Mouse (Mus musculus) forebrain, embryonic 11.5 days (tissue): ENCODE measurements around the gene Socs1. TPM values are rescaled to one million over a fixed set of nuclear protein-coding genes. Genes with fewer than 3 reads are reported as not detected.
"Not testable (repeated sequence)": the region's sequence is repeated elsewhere in the genome, so short reads cannot be mapped to it uniquely, and the experiment has no call there.

ENCODE experiments used
- ATAC-seq: fragments of 200-750 bp; cut with Nextera tagmentation; replicated peaks from 2 replicates; pipeline ENCODE4 v1.8.0; 2017; ENCODE audit warnings: moderate TSS enrichment; ENCODE audit not compliant: low FRiP score
- DNase-seq: peaks from one replicate; pipeline ENCODE4 v3.0.0-alpha.2; 2017; ENCODE audit warnings: low spot score
- H3K27ac ChIP-seq: fragments of 300-500 bp; sonication (generic); 2 replicates; pipeline ENCODE4 v1.5.1; 2014; ENCODE audit warnings: low read depth, low read length
- H3K27me3 ChIP-seq: fragments of 300-500 bp; sonication (generic); 2 replicates; pipeline ENCODE4 v1.6.1; 2014; ENCODE audit warnings: mild to moderate bottlenecking, low read length, mixed read lengths; ENCODE audit not compliant: control insufficient read depth, insufficient read depth
- H3K36me3 ChIP-seq: fragments of 300-500 bp; sonication (generic); 2 replicates; pipeline ENCODE4 v1.6.1; 2014; ENCODE audit warnings: mild to moderate bottlenecking, low read length, moderate library complexity, mixed read lengths; ENCODE audit not compliant: control insufficient read depth, insufficient read depth
- H3K4me1 ChIP-seq: fragments of 300-500 bp; sonication (generic); replicated peaks from 2 replicates; pipeline ENCODE4 v1.6.1; 2014; ENCODE audit warnings: low read length, mixed read lengths; ENCODE audit not compliant: control insufficient read depth, insufficient read depth
- H3K4me2 ChIP-seq: fragments of 300-500 bp; sonication (generic); 2 replicates; pipeline ENCODE4 v1.6.1; 2014; ENCODE audit warnings: low read depth, mild to moderate bottlenecking, low read length, moderate library complexity, mixed read lengths; ENCODE audit not compliant: severe bottlenecking
- H3K4me3 ChIP-seq: fragments of 300-500 bp; sonication (generic); 2 replicates; pipeline ENCODE4 v1.5.1; 2014; ENCODE audit warnings: low read depth, low read length
- H3K9ac ChIP-seq: fragments of 300-500 bp; sonication (generic); 2 replicates; pipeline ENCODE4 v1.6.1; 2014; ENCODE audit warnings: low read length
- H3K9me3 ChIP-seq: fragments of 300-500 bp; sonication (generic); 2 replicates; pipeline ENCODE4 v1.6.1; 2016; ENCODE audit warnings: low read length, mixed read lengths; ENCODE audit not compliant: control insufficient read depth
- WGBS: fragments of 180-500 bp; shearing (Covaris S2); extraction: QIAGEN DNeasy Blood & Tissue Kit; methylation state at CpG from one replicate; pipeline ENCODE4 v1.1.7; 2014; 5-methylcytosine and 5-hydroxymethylcytosine counted together
- polyA plus RNA-seq: library from polyadenylated mRNA; unstranded; fragments of >200 nt; fragmentation: Nextera tagmentation; extraction: Ambion mirVana; gene quantifications from 2 replicates; pipeline ENCODE4 v1.2.1, GENCODE M21; 2014

Gene Socs1
- polyA plus RNA-seq, 1 experiment from 2014 or later: 3.0 TPM

DNA sequence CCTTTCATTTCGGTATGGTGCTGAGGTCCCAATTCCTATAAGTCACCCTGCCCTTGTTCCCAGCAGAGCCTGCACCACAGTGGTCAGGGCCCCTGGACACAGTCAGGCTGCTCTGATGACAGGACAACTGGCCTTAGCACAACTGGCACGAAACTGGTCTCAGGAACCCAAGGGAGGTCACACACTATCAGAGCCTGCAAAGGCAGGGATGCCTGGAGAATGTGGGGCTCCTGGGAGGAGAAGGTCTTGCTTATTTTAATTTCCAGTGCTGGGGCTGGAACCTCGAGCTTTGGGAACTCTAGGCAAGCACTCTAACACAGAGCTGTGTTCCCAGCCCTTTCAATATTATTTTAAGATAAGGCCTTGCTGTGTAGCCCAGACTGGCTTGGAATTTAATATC is 34.6 kb upstream of the Socs1 start:
- no peak for DNase-seq
- Histone ChIP-seq H3K4me2 (no peak overlapping the region), H3K4me1 (no peaks in the 10 kb centered on the region), H3K9ac (no peak overlapping the region), H3K4me3 (no peak overlapping the region), H3K27ac (no peak overlapping the region), H3K36me3 (no peaks in the 10 kb centered on the region), H3K9me3 (no peaks in the 10 kb centered on the region), H3K27me3 (no peaks in the 10 kb centered on the region)
- no peak for ATAC-seq
- 74% methylated on average over 3 of the region's 3 CpGs for WGBS

DNA sequence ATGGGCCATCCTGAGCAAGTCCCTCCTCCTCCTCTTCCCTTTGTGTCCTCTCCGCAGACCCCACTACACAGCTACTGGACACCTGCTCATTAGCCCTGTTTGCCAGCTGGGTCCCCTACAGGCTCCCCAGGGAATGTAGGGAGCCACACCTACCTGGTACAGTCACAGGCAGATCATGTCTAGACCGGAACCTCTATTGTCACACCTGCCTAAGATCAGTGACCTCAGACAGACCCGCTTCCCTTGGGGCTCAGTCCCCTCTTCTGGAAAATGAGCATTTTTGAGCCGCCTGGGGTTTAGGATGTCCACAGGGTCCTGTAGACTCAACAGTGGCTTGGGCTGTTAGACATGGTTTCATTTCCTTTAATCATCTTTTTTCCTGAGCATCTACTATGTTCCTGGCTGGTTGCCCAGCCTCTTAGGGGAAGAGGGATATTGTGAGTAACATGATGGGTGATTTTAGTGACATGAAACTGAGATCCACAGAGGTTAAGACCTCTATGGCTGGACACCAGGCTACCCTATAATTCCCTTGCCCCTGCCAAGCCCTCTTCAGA is 33.3 kb upstream of the Socs1 start:
- Histone ChIP-seq H3K4me2 (no peak overlapping the region), H3K9me3 (no peaks in the 10 kb centered on the region), H3K27ac (no peak overlapping the region), H3K27me3 (no peaks in the 10 kb centered on the region), H3K4me1 (no peaks in the 10 kb centered on the region), H3K4me3 (no peak overlapping the region), H3K36me3 (no peaks in the 10 kb centered on the region), H3K9ac (no peak overlapping the region)
- no peak for ATAC-seq
- WGBS: 80% methylated on average over 4 of the region's 4 CpGs
- no peak for DNase-seq

- Histone ChIP-seq H3K9me3 (no peaks in the 10 kb centered on the region), H3K4me1 (no peaks in the 10 kb centered on the region)
- WGBS: 93% methylated on average over 4 of the region's 4 CpGs
These were observed 29.5 kb upstream of the Socs1 start for GRCm38 (mm10) chr16:10814864-10815263.

GRCm38 (mm10) chr16:10813726-10814125 is 28.4 kb upstream of the Socs1 start:
- ATAC-seq (no peak), DNase-seq (no peak)
- 80% methylated on average over 4 of the region's 4 CpGs for WGBS
- H3K4me1 ChIP-seq: no peaks in the 10 kb centered on the region
- no peak overlapping the region for H3K27ac ChIP-seq
- no peak overlapping the region for H3K4me2 ChIP-seq
- H3K4me3 ChIP-seq: no peak overlapping the region
- H3K27me3 ChIP-seq: no peaks in the 10 kb centered on the region
- no peaks in the 10 kb centered on the region for H3K36me3 ChIP-seq
- no peak overlapping the region for H3K9ac ChIP-seq
- H3K9me3 ChIP-seq: no peaks in the 10 kb centered on the region

More at GRCm38 (mm10) chr16:10814864-10815263, 29.5 kb upstream of the Socs1 start:
- no peak for DNase-seq
- Histone ChIP-seq H3K27ac (no peak overlapping the region), H3K36me3 (no peaks in the 10 kb centered on the region), H3K4me2 (no peak overlapping the region), H3K9ac (no peak overlapping the region), H3K27me3 (no peaks in the 10 kb centered on the region), H3K4me3 (no peak overlapping the region)
- no peak for ATAC-seq

DNA sequence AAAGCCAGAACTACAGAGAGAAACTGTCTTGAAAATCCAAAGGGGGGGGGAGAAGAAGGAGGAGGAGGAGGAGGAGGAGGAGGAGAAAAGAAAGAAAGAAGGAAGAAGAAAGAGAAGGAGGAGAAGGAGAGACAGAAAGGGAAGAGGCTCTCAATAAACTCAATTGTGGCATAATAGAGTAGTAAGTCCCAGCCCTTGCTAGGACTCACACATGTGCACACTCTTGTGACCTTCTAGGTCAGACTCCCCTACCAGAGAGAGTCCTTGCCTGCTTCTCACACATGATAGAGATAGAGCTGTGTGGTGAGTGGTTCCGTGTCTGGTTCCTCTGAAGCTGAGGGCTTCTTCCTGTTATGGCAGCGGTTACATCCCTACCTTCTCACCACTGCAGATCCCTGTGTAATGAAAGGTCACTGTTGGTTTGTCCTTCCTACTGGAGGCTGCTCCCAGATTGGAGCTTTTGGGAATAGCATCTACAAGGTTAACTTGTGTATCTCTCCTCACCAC is 27.6 kb upstream of the Socs1 start, which contains the start of gene Gm11172:
Gm11172 (plus strand) TSS at position 51 of the 507 bp plus-strand sequence.
- WGBS: 95% methylated on average over 2 of the region's 2 CpGs
- ATAC-seq: no peak

DNA sequence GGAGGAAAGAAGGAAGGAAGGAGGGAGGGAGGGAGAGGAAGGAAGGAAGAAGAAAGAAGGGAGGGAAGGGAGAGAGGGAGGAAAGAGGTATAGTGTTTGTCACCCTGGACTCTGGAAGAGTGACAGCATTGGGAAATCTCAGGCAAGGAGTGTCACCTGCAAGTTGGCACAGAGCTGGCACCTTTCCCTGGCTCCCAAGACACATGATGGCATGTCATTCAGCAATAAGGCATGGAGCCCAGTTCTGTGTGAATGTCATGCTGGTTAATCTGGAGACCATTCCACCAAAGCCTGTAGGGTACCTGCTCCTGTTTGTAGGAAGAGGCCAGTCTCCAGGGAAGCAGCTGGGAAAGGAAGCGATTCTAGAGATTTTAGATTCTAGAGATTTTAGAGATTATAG is 25.0 kb upstream of the Socs1 start:
- 93% methylated on average over 1 of the region's 1 CpGs for WGBS
- H3K36me3 ChIP-seq: no peaks in the 10 kb centered on the region
- no peaks in the 10 kb centered on the region for H3K4me1 ChIP-seq
- no peak for DNase-seq
- ATAC-seq: no peak
- H3K4me2 ChIP-seq: no peak overlapping the region
- H3K9me3 ChIP-seq: no peaks in the 10 kb centered on the region
- H3K9ac ChIP-seq: no peak overlapping the region
- H3K27me3 ChIP-seq: no peaks in the 10 kb centered on the region
- H3K27ac ChIP-seq: no peak overlapping the region
- no peak overlapping the region for H3K4me3 ChIP-seq

More for the DNA sequence above, 27.6 kb upstream of the Socs1 start, which contains the start of gene Gm11172:
- Histone ChIP-seq H3K36me3 (no peaks in the 10 kb centered on the region), H3K9me3 (no peaks in the 10 kb centered on the region), H3K4me2 (no peak within 1 kb of the TSS), H3K4me3 (no peak within 1 kb of the TSS), H3K27me3 (no peaks in the 10 kb centered on the region), H3K9ac (no peak within 1 kb of the TSS), H3K27ac (no peak within 1 kb of the TSS), H3K4me1 (no peaks in the 10 kb centered on the region)
- DNase-seq: no peak

DNA sequence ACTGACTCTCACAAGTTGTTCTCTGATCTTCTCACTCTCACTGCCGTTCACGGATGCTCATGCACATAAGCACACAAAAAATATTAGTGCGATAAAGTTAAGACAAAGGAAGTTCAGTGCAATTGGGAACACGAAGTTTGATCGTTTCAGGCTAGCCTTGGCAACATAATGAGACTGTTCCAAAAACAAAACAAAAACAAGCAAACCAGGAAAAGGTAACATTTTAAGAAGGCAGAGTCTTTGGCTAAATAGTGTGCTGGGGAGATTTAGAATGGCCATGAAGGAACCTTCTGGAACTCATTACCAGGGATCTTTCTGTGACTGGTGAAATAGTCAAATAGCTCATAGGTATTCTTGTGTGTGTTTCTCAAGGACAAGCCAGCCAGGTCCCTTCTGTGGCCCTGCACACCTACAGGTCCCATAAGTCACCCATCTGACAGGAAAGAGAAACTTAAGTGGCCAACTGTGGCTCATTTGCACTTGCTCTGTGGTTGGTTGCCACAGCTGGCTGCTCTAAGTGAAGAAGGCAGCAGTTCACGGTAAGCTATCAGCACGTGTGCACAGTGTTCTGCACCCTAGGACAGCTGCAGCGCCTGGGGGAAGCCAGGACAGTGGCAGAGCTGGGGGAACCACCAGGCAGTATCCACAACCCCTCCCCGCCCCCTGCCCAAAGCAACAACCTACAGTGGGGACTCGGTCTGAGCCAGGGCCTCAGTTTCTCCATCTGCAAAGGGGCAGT is 20.6 kb upstream of the Socs1 start, which contains the start of gene Prm1:
Prm1 (minus strand) TSS at position 51 of the 739 bp plus-strand sequence.
- Histone ChIP-seq H3K4me1 (no peaks in the 10 kb centered on the region), H3K27ac (no peak within 1 kb of the TSS), H3K36me3 (no peaks in the 10 kb centered on the region), H3K9me3 (no peaks in the 10 kb centered on the region), H3K27me3 (no peaks in the 10 kb centered on the region), H3K9ac (no peak within 1 kb of the TSS), H3K4me2 (no peak within 1 kb of the TSS), H3K4me3 (no peak within 1 kb of the TSS)
- no peak for ATAC-seq
- WGBS: 83% methylated on average over 10 of the region's 10 CpGs
- no peak for DNase-seq

DNA sequence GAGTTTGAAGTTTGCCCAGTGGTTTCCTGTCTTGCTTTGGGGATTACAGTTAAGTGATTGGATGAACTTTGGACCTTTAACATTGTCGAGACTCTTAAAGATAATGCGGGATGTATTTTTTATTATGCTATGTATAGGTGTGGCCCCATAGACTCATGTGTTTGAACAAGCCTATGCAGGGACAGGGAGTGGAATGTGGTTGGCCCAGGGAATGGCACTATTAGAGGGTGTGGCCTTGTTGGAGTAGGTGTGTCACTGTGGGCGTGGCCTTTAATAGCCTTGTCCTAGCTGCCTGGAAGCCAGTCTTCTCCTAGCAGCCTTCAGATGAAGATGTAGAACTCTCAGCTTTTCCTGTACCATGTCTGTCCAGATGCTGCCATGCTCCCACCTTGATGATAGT is 17.1 kb upstream of the Socs1 start:
- H3K4me2 ChIP-seq, DNase-seq, H3K27me3 ChIP-seq, H3K36me3 ChIP-seq, H3K27ac ChIP-seq, H3K9me3 ChIP-seq, H3K4me1 ChIP-seq, ATAC-seq, H3K4me3 ChIP-seq, H3K9ac ChIP-seq: not testable (repeated sequence)
- 91% methylated on average over 3 of the region's 3 CpGs for WGBS
